Mouse (Mus musculus) liver, embryonic 15.5 days (tissue): Measurements from ENCODE around the gene Ppp6r3. TPM values are rescaled to one million over a fixed set of nuclear protein-coding genes. Genes with fewer than 3 reads are reported as not detected.
A peak's percentile ranks its signal among the peaks of the same experiment; 100 is the strongest.

ENCODE experiments used
- ATAC-seq: fragments of 200-750 bp; cut with Nextera tagmentation; 2 replicates; pipeline ENCODE4 v1.8.0; 2017; ENCODE audit warnings: moderate number of reproducible peaks, mild to moderate bottlenecking, moderate library complexity; ENCODE audit not compliant: insufficient read depth
- H3K27ac ChIP-seq: fragments of 300-500 bp; sonication (generic); replicated peaks from 2 replicates; pipeline ENCODE4 v1.5.1; 2015; ENCODE audit warnings: mild to moderate bottlenecking, inconsistent platforms
- H3K27me3 ChIP-seq: fragments of 300-500 bp; sonication (generic); 2 replicates; pipeline ENCODE4 v1.6.1; 2015; ENCODE audit warnings: mild to moderate bottlenecking, inconsistent platforms
- H3K36me3 ChIP-seq: fragments of 300-500 bp; sonication (generic); replicated peaks from 2 replicates; pipeline ENCODE4 v1.6.1; 2015; ENCODE audit warnings: moderate library complexity, mild to moderate bottlenecking, inconsistent platforms
- H3K4me1 ChIP-seq: fragments of 300-500 bp; sonication (generic); replicated peaks from 2 replicates; pipeline ENCODE4 v1.6.1; 2015; ENCODE audit warnings: inconsistent platforms
- H3K4me2 ChIP-seq: fragments of 300-500 bp; sonication (generic); 2 replicates; pipeline ENCODE4 v1.6.1; 2015; ENCODE audit warnings: moderate library complexity, mild to moderate bottlenecking, inconsistent platforms
- H3K4me3 ChIP-seq: fragments of 300-500 bp; sonication (generic); replicated peaks from 2 replicates; pipeline ENCODE4 v1.5.1; 2015; ENCODE audit warnings: mild to moderate bottlenecking, inconsistent platforms
- H3K9ac ChIP-seq: fragments of 300-500 bp; sonication (generic); 2 replicates; pipeline ENCODE4 v1.6.1; 2015; ENCODE audit warnings: moderate library complexity, mild to moderate bottlenecking, inconsistent platforms
- H3K9me3 ChIP-seq: fragments of 300-500 bp; sonication (generic); replicated peaks from 2 replicates; pipeline ENCODE4 v1.6.1; 2016; ENCODE audit warnings: inconsistent platforms
- WGBS: fragments of 180-500 bp; shearing (Covaris S2); methylation state at CpG from one replicate; pipeline ENCODE4 v1.1.7; 2015; ENCODE audit warnings: mixed read lengths; ENCODE audit not compliant: insufficient replicate concordance; 5-methylcytosine and 5-hydroxymethylcytosine counted together
- polyA plus RNA-seq: library from polyadenylated mRNA; unstranded; fragments of >200 nt; fragmentation: Nextera tagmentation; extraction: Ambion mirVana; gene quantifications from 2 replicates; pipeline ENCODE4 v1.2.1, GENCODE M21; 2015

The Ppp6r3 gene
- polyA plus RNA-seq, 1 experiment from 2014 or later, result 22.4 TPM

- Histone ChIP-seq H3K36me3 (no peaks in the 10 kb centered on the region), H3K4me1 (no peaks in the 10 kb centered on the region), H3K4me3 (no peak overlapping the region), H3K9me3 (no peaks in the 10 kb centered on the region), H3K27me3 (no peaks in the 10 kb centered on the region), H3K27ac (no peak overlapping the region), H3K4me2 (no peak overlapping the region), H3K9ac (no peak overlapping the region)
- ATAC-seq, result no peak
- WGBS, result 38% methylated on average over 4 of the region's 4 CpGs
These were observed 141.4 kb downstream of the Ppp6r3 start for GRCm38 (mm10) chr19:3434124-3434523.

GRCm38 (mm10) chr19:3431969-3432368 lies 143.6 kb downstream of the Ppp6r3 start:
- 32% methylated on average over 2 of the region's 2 CpGs for WGBS
- Histone ChIP-seq H3K4me3 (no peak overlapping the region), H3K36me3 (no peaks in the 10 kb centered on the region)

GRCm38 (mm10) chr19:3431066-3431465 lies 144.5 kb downstream of the Ppp6r3 start:
- Histone ChIP-seq H3K27ac (no peak overlapping the region), H3K4me2 (no peak overlapping the region), H3K4me1 (no peaks in the 10 kb centered on the region), H3K4me3 (no peak overlapping the region), H3K27me3 (no peaks in the 10 kb centered on the region), H3K9me3 (no peaks in the 10 kb centered on the region), H3K36me3 (no peaks in the 10 kb centered on the region), H3K9ac (no peak overlapping the region)
- no peak for ATAC-seq
- WGBS, result 58% methylated on average over 7 of the region's 7 CpGs

More at GRCm38 (mm10) chr19:3431969-3432368, 143.6 kb downstream of the Ppp6r3 start:
- no peak for ATAC-seq
- no peak overlapping the region for H3K9ac ChIP-seq
- H3K9me3 ChIP-seq, result no peaks in the 10 kb centered on the region
- H3K4me2 ChIP-seq, result no peak overlapping the region
- H3K27me3 ChIP-seq, result no peaks in the 10 kb centered on the region
- H3K27ac ChIP-seq, result no peak overlapping the region
- H3K4me1 ChIP-seq, result no peaks in the 10 kb centered on the region

- Histone ChIP-seq H3K27ac (no peak overlapping the region), H3K9me3 (no peaks in the 10 kb centered on the region), H3K4me3 (no peak overlapping the region), H3K36me3 (no peaks in the 10 kb centered on the region), H3K9ac (no peak overlapping the region), H3K27me3 (no peaks in the 10 kb centered on the region), H3K4me2 (no peak overlapping the region), H3K4me1 (no peaks in the 10 kb centered on the region)
- ATAC-seq, result no peak
- 50% methylated on average over 7 of the region's 7 CpGs for WGBS
These were observed 146.3 kb downstream of the Ppp6r3 start for GRCm38 (mm10) chr19:3429156-3429816.

- Histone ChIP-seq H3K4me1 (no peaks in the 10 kb centered on the region), H3K36me3 (no peaks in the 10 kb centered on the region), H3K4me3 (no peak overlapping the region), H3K27me3 (no peaks in the 10 kb centered on the region), H3K4me2 (no peak overlapping the region), H3K27ac (no peak overlapping the region), H3K9me3 (no peaks in the 10 kb centered on the region), H3K9ac (no peak overlapping the region)
- WGBS, result 67% methylated on average over 15 of the region's 15 CpGs
- no peak for ATAC-seq
These were observed 147.3 kb downstream of the Ppp6r3 start for GRCm38 (mm10) chr19:3428057-3428830.

GRCm38 (mm10) chr19:3424214-3424613 lies 151.3 kb downstream of the Ppp6r3 start:
- H3K4me3 ChIP-seq, result no peak overlapping the region
- no peaks in the 10 kb centered on the region for H3K36me3 ChIP-seq
- H3K27ac ChIP-seq, result no peak overlapping the region
- WGBS, result 42% methylated on average over 2 of the region's 2 CpGs
- H3K27me3 ChIP-seq, result no peaks in the 10 kb centered on the region
- H3K9ac ChIP-seq, result no peak overlapping the region
- no peaks in the 10 kb centered on the region for H3K9me3 ChIP-seq
- no peak for ATAC-seq
- no peaks in the 10 kb centered on the region for H3K4me1 ChIP-seq
- H3K4me2 ChIP-seq, result no peak overlapping the region

GRCm38 (mm10) chr19:3422981-3423380 lies 152.6 kb downstream of the Ppp6r3 start:
- WGBS, result 25% methylated on average over 4 of the region's 4 CpGs
- Histone ChIP-seq H3K27ac (peak overlapping the region; percentile 55; the same call in 1 of the 2 replicates), H3K4me2 (no peak overlapping the region), H3K9me3 (no peaks in the 10 kb centered on the region), H3K27me3 (no peaks in the 10 kb centered on the region; the same call in 1 of the 2 replicates), H3K4me1 (no peaks in the 10 kb centered on the region), H3K36me3 (no peaks in the 10 kb centered on the region), H3K4me3 (no peak overlapping the region), H3K9ac (no peak overlapping the region)
- no peak for ATAC-seq

GRCm38 (mm10) chr19:3422488-3422887 lies 153.1 kb downstream of the Ppp6r3 start:
- ATAC-seq, result no peak
- 71% methylated on average over 6 of the region's 6 CpGs for WGBS
- H3K4me3 ChIP-seq, result no peak overlapping the region
- no peaks in the 10 kb centered on the region for H3K9me3 ChIP-seq
- no peaks in the 10 kb centered on the region for H3K4me1 ChIP-seq
- H3K9ac ChIP-seq, result no peak overlapping the region
- no peaks in the 10 kb centered on the region for H3K36me3 ChIP-seq
- H3K27ac ChIP-seq, result peak overlapping the region; percentile 55; the same call in 1 of the 2 replicates
- H3K4me2 ChIP-seq, result no peak overlapping the region
- H3K27me3 ChIP-seq, result no peaks in the 10 kb centered on the region; the same call in 1 of the 2 replicates

GRCm38 (mm10) chr19:3419251-3419650 lies 156.3 kb downstream of the Ppp6r3 start:
- Histone ChIP-seq H3K9me3 (no peaks in the 10 kb centered on the region), H3K9ac (no peak overlapping the region), H3K27ac (no peak overlapping the region), H3K4me1 (peaks cover 3% of the 10 kb centered on the region; the same call in 1 of the 2 replicates), H3K4me2 (no peak overlapping the region), H3K27me3 (peaks cover 29% of the 10 kb centered on the region), H3K36me3 (no peaks in the 10 kb centered on the region), H3K4me3 (no peak overlapping the region)
- no peak for ATAC-seq
- 54% methylated on average over 5 of the region's 5 CpGs for WGBS

GRCm38 (mm10) chr19:3414268-3414733 lies 161.2 kb downstream of the Ppp6r3 start, which contains the start of gene Gal:
Gal (minus strand) TSS chr19:3414544.
- 3% methylated on average over 37 of the region's 37 CpGs for WGBS
- Histone ChIP-seq H3K4me2 (peak within 1 kb of the TSS; percentile 40), H3K27me3 (peaks cover 58% of the 10 kb centered on the region), H3K36me3 (no peaks in the 10 kb centered on the region), H3K4me3 (0 out of 2 replicates have a peak within 1 kb of the TSS, but pooled peaks have one; percentile 10), H3K9me3 (no peaks in the 10 kb centered on the region), H3K4me1 (peaks cover 7% of the 10 kb centered on the region; the same call in 1 of the 2 replicates), H3K9ac (no peak within 1 kb of the TSS), H3K27ac (no peak within 1 kb of the TSS)
- ATAC-seq, result no peak

GRCm38 (mm10) chr19:3405531-3406281 lies 169.8 kb downstream of the Ppp6r3 start:
- ATAC-seq, result no peak
- Histone ChIP-seq H3K27me3 (no peaks in the 10 kb centered on the region), H3K27ac (no peak overlapping the region), H3K4me3 (no peak overlapping the region), H3K9ac (no peak overlapping the region), H3K36me3 (no peaks in the 10 kb centered on the region), H3K9me3 (no peaks in the 10 kb centered on the region), H3K4me1 (no peaks in the 10 kb centered on the region), H3K4me2 (no peak overlapping the region)
- 31% methylated on average over 1 of the region's 1 CpGs for WGBS
